Mouse (Mus musculus) common myeloid progenitor, adult 5-6 weeks (primary cell): ENCODE data around the gene Hamp. TPM values are rescaled to one million over a fixed set of nuclear protein-coding genes. Genes with fewer than 3 reads are reported as not detected.
A peak's percentile ranks its signal among the peaks of the same experiment; 100 is the strongest.

Experiments used
- ATAC-seq: replicated peaks from 2 replicates; pipeline ENCODE4 v1.8.0; 2016; ENCODE audit warnings: low read depth, mild to moderate bottlenecking, moderate TSS enrichment, inconsistent platforms; ENCODE audit not compliant: poor library complexity, severe bottlenecking
- total RNA-seq: library from RNA; stranded (forward); fragments of 200-1000, 187-1606 nt; gene quantifications from 2 replicates; pipeline ENCODE4 v1.2.3, GENCODE M21; 2017

The Hamp gene
- not detected in 2 replicates for total RNA-seq

GRCm38 (mm10) chr7:30943909-30944635 lies at the start of gene Hamp:
Hamp (minus strand) TSS chr7:30944032.
- ATAC-seq, result no peak

GRCm38 (mm10) chr7:30992148-30992547 lies 48.3 kb upstream of the Hamp start:
- no peak for ATAC-seq

- ATAC-seq, result no peak
These were observed 44.8 kb upstream of the Hamp start for GRCm38 (mm10) chr7:30988519-30989162.

- ATAC-seq, result no peak
These were observed 41.5 kb upstream of the Hamp start for GRCm38 (mm10) chr7:30985357-30985756.

- ATAC-seq, result no peak
These were observed 37.9 kb upstream of the Hamp start for GRCm38 (mm10) chr7:30981703-30982102.

- ATAC-seq, result peak; percentile 94
These were observed 29.9 kb upstream of the Hamp start, which contains the start of gene Fam187b for GRCm38 (mm10) chr7:30973501-30974289. Fam187b (plus strand) TSS chr7:30973790.

GRCm38 (mm10) chr7:30973251-30973500 lies 29.3 kb upstream of the Hamp start, which contains the start of gene Lsr:
Lsr (minus strand) TSS chr7:30973464.
- no peak for ATAC-seq

GRCm38 (mm10) chr7:30972426-30973250 lies 28.8 kb upstream of the Hamp start:
- peak; percentile 46 for ATAC-seq

- ATAC-seq, result no peak
These were observed 28.1 kb upstream of the Hamp start for GRCm38 (mm10) chr7:30971901-30972300.

- no peak for ATAC-seq
These were observed 25.3 kb upstream of the Hamp start for GRCm38 (mm10) chr7:30969174-30969573.

GRCm38 (mm10) chr7:30968611-30969010 lies 24.8 kb upstream of the Hamp start:
- ATAC-seq, result no peak

- ATAC-seq, result peak; percentile 73
These were observed 22.8 kb upstream of the Hamp start for GRCm38 (mm10) chr7:30966657-30967056.

GRCm38 (mm10) chr7:30965677-30966076 lies 21.8 kb upstream of the Hamp start:
- ATAC-seq, result no peak

- ATAC-seq, result no peak
These were observed 20.5 kb upstream of the Hamp start for GRCm38 (mm10) chr7:30964366-30964765.

GRCm38 (mm10) chr7:30962862-30963261 lies 19.0 kb upstream of the Hamp start:
- ATAC-seq, result no peak

- no peak for ATAC-seq
These were observed 16.0 kb upstream of the Hamp start for GRCm38 (mm10) chr7:30959786-30960349.

- no peak for ATAC-seq
These were observed 15.1 kb upstream of the Hamp start for GRCm38 (mm10) chr7:30958866-30959487.

- no peak for ATAC-seq
These were observed 14.5 kb upstream of the Hamp start for GRCm38 (mm10) chr7:30958109-30958865.

- ATAC-seq, result peak; percentile 50
These were observed 13.5 kb upstream of the Hamp start for GRCm38 (mm10) chr7:30957367-30957783.
